ENCODE assay signal across 24 mouse cellular contexts in the genomic region with DNA sequence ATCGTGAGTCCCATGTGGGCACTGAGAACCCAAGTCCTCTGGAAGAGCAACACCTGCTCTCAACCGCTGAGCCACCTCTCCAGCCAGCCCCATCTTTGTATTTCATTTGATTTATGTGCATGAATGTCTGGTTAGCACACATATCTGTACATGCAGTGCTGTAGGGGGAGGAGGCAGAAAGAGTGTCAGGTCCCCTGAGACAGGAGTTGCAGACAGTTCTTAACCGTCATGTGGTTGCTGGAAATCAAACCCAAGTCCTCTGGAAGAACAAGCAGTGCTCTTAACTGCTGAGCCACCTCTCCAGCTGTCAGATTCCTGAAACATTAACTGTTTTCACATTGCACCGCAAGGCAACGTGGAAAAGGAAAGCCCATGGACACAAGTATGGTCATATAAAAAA. TPM values are rescaled to one million over a fixed set of nuclear protein-coding genes. Genes with fewer than 3 reads are reported as not detected.
DNase-seq lines count a peak whose midpoint lies in the region; ATAC-seq lines count a peak whose summit lies in the region.
"Had no signal": no experiment of that assay in that cellular context is flagged by ENCODE, and none has a peak within 500 bp of the region (broad histone marks: within the 10 kb centered on the region; RNA-seq: fewer than 3 reads in every experiment).

No protein-coding gene starts in this region.

- H3K9me3 ChIP-seq in heart, embryonic 11.5 days (replicated peaks; ENCODE audit: control insufficient read depth, low read length) = no peaks in the 10 kb centered on the region
- no peaks in the 10 kb centered on the region for H3K9me3 ChIP-seq in limb, embryonic 12.5 days
- H3K9me3 ChIP-seq in limb, embryonic 10.5 days (replicated peaks) = no peaks in the 10 kb centered on the region
- H3K9me3 ChIP-seq: embryonic facial prominence, embryonic 12.5 days; forebrain, embryonic 15.5 days had no signal

- peaks cover 21% of the 10 kb centered on the region for H3K27me3 ChIP-seq in heart, embryonic 11.5 days (ENCODE audit: control insufficient read depth, insufficient read depth, low read length)
- H3K27me3 ChIP-seq in limb, embryonic 12.5 days = peaks cover 41% of the 10 kb centered on the region
- H3K27me3 ChIP-seq in limb, embryonic 10.5 days (ENCODE audit: low read depth, poor library complexity, severe bottlenecking) = peaks cover 47% of the 10 kb centered on the region

- no peak overlapping the region for H3K9ac ChIP-seq in heart, embryonic 11.5 days (ENCODE audit: low read depth, low read length)
- H3K9ac ChIP-seq in limb, embryonic 12.5 days (replicated peaks) = no peak overlapping the region
- H3K9ac ChIP-seq: embryonic facial prominence, embryonic 12.5 days; forebrain, embryonic 13.5 days; forebrain, embryonic 15.5 days; forebrain, postnatal 0 days had no signal

- peaks cover 9% of the 10 kb centered on the region; the same call in 1 of the 2 replicates for H3K4me1 ChIP-seq in heart, embryonic 11.5 days (ENCODE audit: control insufficient read depth, insufficient read depth, low read length)
- H3K4me1 ChIP-seq in limb, embryonic 12.5 days (replicated peaks) = 0 out of 2 replicates have a peak, but pooled peaks cover 9% of the 10 kb centered on the region
- peaks cover 15% of the 10 kb centered on the region for H3K4me1 ChIP-seq in limb, embryonic 10.5 days

- no peak overlapping the region for H3K4me3 ChIP-seq in heart, embryonic 11.5 days (ENCODE audit: low read depth, low read length)
- H3K4me3 ChIP-seq in limb, embryonic 12.5 days (replicated peaks) = no peak overlapping the region
- H3K4me3 ChIP-seq in limb, embryonic 10.5 days = no peak overlapping the region
- H3K4me3 ChIP-seq: embryonic facial prominence, embryonic 10.5 days; embryonic facial prominence, embryonic 12.5 days; forebrain, embryonic 13.5 days; forebrain, embryonic 15.5 days had no signal

- no peak for ATAC-seq in heart, embryonic 11.5 days (replicated peaks; ENCODE audit: insufficient number of reproducible peaks, low FRiP score, low TSS enrichment)
- 0 out of 2 replicates have a peak, but pooled peaks have one; percentile 15 for ATAC-seq in limb, embryonic 12.5 days (ENCODE audit: insufficient number of reproducible peaks, insufficient read depth, low FRiP score, low TSS enrichment, low read depth)
- ATAC-seq: activated CD4-positive, CD25-positive, alpha-beta regulatory T cell, adult 4 months; forebrain, embryonic 13.5 days; forebrain, embryonic 15.5 days; forebrain, postnatal 0 days; Patski had no signal

- no peak overlapping the region for H3K27ac ChIP-seq in heart, embryonic 11.5 days (ENCODE audit: low read depth, low read length)
- no peak overlapping the region for H3K27ac ChIP-seq in limb, embryonic 12.5 days
- H3K27ac ChIP-seq in limb, embryonic 10.5 days = no peak overlapping the region
- H3K27ac ChIP-seq: embryonic facial prominence, embryonic 10.5 days; embryonic facial prominence, embryonic 12.5 days; forebrain, embryonic 13.5 days; forebrain, embryonic 15.5 days had no signal

- peak; percentile 94 for DNase-seq in heart, adult 11 months
- DNase-seq in limb, embryonic 10.5 days (ENCODE audit: low spot score) = no peak
- no peak for DNase-seq in spleen, adult 12 weeks (ENCODE audit: low spot score)
- DNase-seq: adrenal gland, adult 8-10 months; adrenal gland, postnatal 14 days; adrenal gland, postnatal 36 days; B cell, adult 2 months; cerebellum, adult 11-12 months; cerebellum, adult 2 months; cerebellum, adult 9-10 months; cerebellum, postnatal 10 days; cerebellum, postnatal 25 days; forebrain, postnatal 0 days had no signal

- 66% methylated on average over 5 of the region's 5 CpGs for WGBS in heart, embryonic 11.5 days (ENCODE audit: insufficient replicate concordance)
- WGBS in limb, embryonic 12.5 days = 56% methylated on average over 5 of the region's 5 CpGs
- 84% methylated on average over 5 of the region's 5 CpGs for WGBS in limb, embryonic 10.5 days

- no peaks in the 10 kb centered on the region for H3K36me3 ChIP-seq in heart, embryonic 11.5 days (ENCODE audit: control insufficient read depth, insufficient read depth, low read length)
- no peaks in the 10 kb centered on the region for H3K36me3 ChIP-seq in limb, embryonic 12.5 days
- no peaks in the 10 kb centered on the region for H3K36me3 ChIP-seq in limb, embryonic 10.5 days
- H3K36me3 ChIP-seq: embryonic facial prominence, embryonic 10.5 days; embryonic facial prominence, embryonic 12.5 days; forebrain, embryonic 15.5 days had no signal

- H3K4me2 ChIP-seq in heart, embryonic 11.5 days = no peak overlapping the region
- H3K4me2 ChIP-seq in limb, embryonic 12.5 days = no peak overlapping the region
- H3K4me2 ChIP-seq: embryonic facial prominence, embryonic 12.5 days; forebrain, embryonic 13.5 days; forebrain, embryonic 15.5 days had no signal

RNA-seq across cellular contexts. Expression of a gene that starts 3.4 kb away (rescaled TPM):
- polyA plus RNA-seq in heart, embryonic 11.5 days (2014; fragmentation: Nextera tagmentation; extraction: Ambion mirVana) = not detected in 2 replicates
- not detected in 2 replicates for polyA plus RNA-seq in limb, embryonic 12.5 days (2016; fragmentation: Nextera tagmentation; extraction: Ambion mirVana)
- polyA plus RNA-seq in limb, embryonic 10.5 days (2016; fragmentation: Nextera tagmentation; extraction: Ambion mirVana) = not detected in 2 replicates
- polyA plus RNA-seq: cortical plate, adult 2 months; embryonic facial prominence, embryonic 10.5 days; embryonic facial prominence, embryonic 12.5 days; embryonic facial prominence, embryonic 14.5 days; forebrain, embryonic 11.5 days; forebrain, embryonic 13.5 days; forebrain, embryonic 15.5 days; forebrain, postnatal 0 days; Patski had no signal

RNA-seq across cellular contexts. Expression of a gene that starts 5.8 kb away (rescaled TPM):
- polyA plus RNA-seq in heart, embryonic 11.5 days (2014; fragmentation: Nextera tagmentation; extraction: Ambion mirVana) = 3.5 and 4.1 TPM in 2 replicates
- polyA plus RNA-seq in limb, embryonic 12.5 days (2016; fragmentation: Nextera tagmentation; extraction: Ambion mirVana) = 0.61 and 0.68 TPM in 2 replicates
- 0.40 and 0.58 TPM in 2 replicates for polyA plus RNA-seq in limb, embryonic 10.5 days (2016; fragmentation: Nextera tagmentation; extraction: Ambion mirVana)

RNA-seq across cellular contexts. Expression of a gene that starts 16.8 kb away (rescaled TPM):
- 1.0 and 1.1 TPM in 2 replicates for polyA plus RNA-seq in heart, embryonic 11.5 days (2014; fragmentation: Nextera tagmentation; extraction: Ambion mirVana)
- 1.5 and 1.9 TPM in 2 replicates for polyA plus RNA-seq in limb, embryonic 12.5 days (2016; fragmentation: Nextera tagmentation; extraction: Ambion mirVana)
- 0.88 and 1.0 TPM in 2 replicates for polyA plus RNA-seq in limb, embryonic 10.5 days (2016; fragmentation: Nextera tagmentation; extraction: Ambion mirVana)

RNA-seq across cellular contexts. Expression of a gene that starts 18.5 kb away (rescaled TPM):
- polyA plus RNA-seq in heart, embryonic 11.5 days (2014; fragmentation: Nextera tagmentation; extraction: Ambion mirVana) = 7.5 and 7.9 TPM in 2 replicates
- polyA plus RNA-seq in limb, embryonic 12.5 days (2016; fragmentation: Nextera tagmentation; extraction: Ambion mirVana) = 10.1 and 11.1 TPM in 2 replicates
- 9.5 and 11.3 TPM in 2 replicates for polyA plus RNA-seq in limb, embryonic 10.5 days (2016; fragmentation: Nextera tagmentation; extraction: Ambion mirVana)

RNA-seq across cellular contexts. Expression of a gene that starts 26.9 kb away (rescaled TPM):
- 0.57 and 0.77 TPM in 2 replicates for polyA plus RNA-seq in heart, embryonic 11.5 days (2014; fragmentation: Nextera tagmentation; extraction: Ambion mirVana)
- 4.7 and 6.7 TPM in 2 replicates for polyA plus RNA-seq in limb, embryonic 12.5 days (2016; fragmentation: Nextera tagmentation; extraction: Ambion mirVana)
- 6.5 and 6.6 TPM in 2 replicates for polyA plus RNA-seq in limb, embryonic 10.5 days (2016; fragmentation: Nextera tagmentation; extraction: Ambion mirVana)
